Mouse (Mus musculus) heart, embryonic 12.5 days (tissue): Measurements from ENCODE around the gene Malsu1. TPM values are rescaled to one million over a fixed set of nuclear protein-coding genes. Genes with fewer than 3 reads are reported as not detected.

Experiments
- polyA plus RNA-seq: library from polyadenylated mRNA; unstranded; fragments of >200 nt; fragmentation: Nextera tagmentation; extraction: Ambion mirVana; gene quantifications from 2 replicates; pipeline ENCODE4 v1.2.1, GENCODE M21; 2016

Gene Malsu1
- polyA plus RNA-seq, 1 experiment from 2014 or later, result 67.0 TPM

Other genes starting within 250 kb of the Malsu1 start
- gene Tmem176a, start 232.9 kb upstream of the Malsu1 start, polyA plus RNA-seq, result 80.3 and 81.7 TPM in 2 replicates
- gene Tmem176b, start 232.3 kb upstream of the Malsu1 start, polyA plus RNA-seq, result 226 and 236 TPM in 2 replicates
- gene Aoc1, start 200.9 kb upstream of the Malsu1 start, polyA plus RNA-seq, result not detected in 2 replicates
- gene 1600015I10Rik, start 143.9 kb upstream of the Malsu1 start, polyA plus RNA-seq, result 0.10 TPM in 1 of 2 replicates, not detected in the other
- not detected in 2 replicates for gene Doxl2, start 98.8 kb upstream of the Malsu1 start, polyA plus RNA-seq
- gene Svs1, start 86.9 kb upstream of the Malsu1 start, polyA plus RNA-seq, result not detected in 2 replicates
- gene Gpnmb, start 37.2 kb upstream of the Malsu1 start, polyA plus RNA-seq, result 0.40 and 0.49 TPM in 2 replicates
- gene Igf2bp3, start 141.2 kb downstream of the Malsu1 start, polyA plus RNA-seq, result 68.6 and 69.2 TPM in 2 replicates
- 72.2 and 72.5 TPM in 2 replicates for gene Tra2a, start 190.2 kb downstream of the Malsu1 start, polyA plus RNA-seq
- gene Ccdc126, start 245.5 kb downstream of the Malsu1 start, polyA plus RNA-seq, result 7.4 and 8.1 TPM in 2 replicates